Mouse (Mus musculus): ENCODE data around the gene Gm16253. TPM values are rescaled to one million over a fixed set of nuclear protein-coding genes. Genes with fewer than 3 reads are reported as not detected.

Gene Gm16253
- total RNA-seq, 1 experiment from 2014 or later, result not detected

DNA sequence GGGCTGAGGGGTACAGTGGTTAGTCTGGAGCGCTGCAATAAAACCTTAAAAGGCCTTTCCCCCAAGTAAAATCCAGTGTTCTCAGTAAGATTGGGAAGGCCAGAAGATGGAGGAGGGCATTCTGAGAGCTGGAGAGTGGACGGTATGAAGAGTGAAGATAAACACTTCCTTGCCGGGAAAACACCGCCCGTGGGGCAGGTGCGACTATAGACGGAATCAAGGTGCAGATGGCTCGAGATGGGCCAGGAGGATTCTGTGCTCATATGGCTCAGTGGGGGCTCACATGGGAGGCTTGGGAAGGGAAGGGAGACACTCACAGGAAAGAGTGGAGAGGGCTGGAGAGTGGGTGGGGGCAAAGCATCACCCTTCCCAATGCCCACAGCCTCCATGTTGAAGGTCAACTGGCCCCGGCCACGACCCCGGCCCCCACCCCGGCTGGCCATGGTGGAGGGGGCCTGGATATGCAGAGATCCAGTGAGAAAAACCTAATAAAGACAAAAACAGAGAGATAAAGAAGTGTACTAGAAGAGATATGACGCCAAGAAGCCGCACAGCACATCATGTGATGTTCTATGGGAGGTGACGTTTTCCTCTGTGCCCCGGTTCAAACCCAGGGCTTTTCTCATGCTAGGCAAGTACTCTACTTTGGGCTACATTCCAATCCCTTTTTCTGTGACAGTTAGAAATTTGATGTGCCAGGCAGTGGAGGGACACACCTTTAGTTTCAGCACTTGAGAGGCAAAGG, 5.2 kb downstream of the Gm16253 start:
- ATAC-seq (replicated peaks in 1 of 2; ENCODE audit: insufficient read depth in 1 of 2, low FRiP score in 2 of 2, low TSS enrichment in 1 of 2, low read depth in 1 of 2, poor library complexity in 2 of 2, severe bottlenecking in 2 of 2), result no peak

DNA sequence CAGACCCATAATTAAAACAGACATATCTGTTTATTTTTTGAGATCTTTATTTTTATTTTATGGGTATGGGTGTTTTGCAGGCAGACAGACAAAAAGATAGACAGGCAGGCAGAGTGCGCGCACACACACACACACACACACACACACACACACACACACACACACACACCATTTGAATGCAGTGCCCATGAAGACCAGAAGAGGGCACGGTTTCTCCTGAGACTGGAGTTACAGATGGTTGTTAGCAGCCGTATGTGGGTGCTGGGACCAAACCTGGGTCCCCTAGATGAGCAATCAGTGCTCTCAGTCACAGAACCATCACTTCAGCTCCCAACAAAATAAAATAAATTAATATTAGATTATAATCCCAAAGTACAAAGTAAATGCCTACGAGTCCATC, 6.6 kb downstream of the Gm16253 start:
- ATAC-seq (replicated peaks in 1 of 2; ENCODE audit: insufficient read depth in 1 of 2, low FRiP score in 2 of 2, low TSS enrichment in 1 of 2, low read depth in 1 of 2, poor library complexity in 2 of 2, severe bottlenecking in 2 of 2), result no peak

DNA sequence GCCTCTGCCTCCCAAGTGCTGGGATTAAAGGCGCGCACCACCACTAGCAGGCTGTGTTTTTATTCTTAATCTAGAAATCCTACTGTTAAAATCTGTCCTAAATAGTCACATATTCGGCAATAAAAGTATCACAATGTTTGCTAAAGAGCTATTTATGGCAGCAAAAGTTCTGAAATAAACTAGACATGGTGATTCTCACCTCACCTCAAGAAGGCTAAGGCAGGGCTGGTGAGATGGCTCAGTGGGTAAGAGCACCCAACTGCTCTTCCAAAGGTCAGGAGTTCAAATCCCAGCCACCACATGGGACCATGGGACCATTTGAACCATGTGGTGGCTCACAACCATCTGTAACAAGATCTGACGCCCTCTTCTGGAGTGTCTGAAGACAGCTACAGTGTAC, 13.9 kb downstream of the Gm16253 start:
- ATAC-seq (replicated peaks in 1 of 2; ENCODE audit: insufficient read depth in 1 of 2, low FRiP score in 2 of 2, low TSS enrichment in 1 of 2, low read depth in 1 of 2, poor library complexity in 2 of 2, severe bottlenecking in 2 of 2), result no peak

DNA sequence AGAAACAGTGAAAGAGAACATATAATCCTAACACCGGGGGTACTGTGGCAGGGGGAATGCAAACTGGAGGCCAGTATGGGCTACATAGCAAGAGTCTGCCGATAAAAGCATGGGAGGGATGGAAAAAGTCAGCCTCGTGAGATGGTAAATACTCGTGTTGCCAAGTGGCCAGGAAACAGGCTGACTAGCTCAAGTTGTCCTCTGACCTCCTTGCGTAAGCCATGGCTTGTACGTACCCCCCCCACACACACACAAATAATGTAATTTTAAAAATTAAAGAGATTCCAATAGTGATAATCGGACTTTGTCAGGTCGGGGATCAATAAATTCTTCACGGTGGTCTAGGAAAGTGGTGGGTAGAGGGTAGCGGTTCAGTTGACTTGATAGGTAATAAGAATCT, 16.6 kb downstream of the Gm16253 start:
- no peak for ATAC-seq (replicated peaks in 1 of 2; ENCODE audit: insufficient read depth in 1 of 2, low FRiP score in 2 of 2, low TSS enrichment in 1 of 2, low read depth in 1 of 2, poor library complexity in 2 of 2, severe bottlenecking in 2 of 2)

DNA sequence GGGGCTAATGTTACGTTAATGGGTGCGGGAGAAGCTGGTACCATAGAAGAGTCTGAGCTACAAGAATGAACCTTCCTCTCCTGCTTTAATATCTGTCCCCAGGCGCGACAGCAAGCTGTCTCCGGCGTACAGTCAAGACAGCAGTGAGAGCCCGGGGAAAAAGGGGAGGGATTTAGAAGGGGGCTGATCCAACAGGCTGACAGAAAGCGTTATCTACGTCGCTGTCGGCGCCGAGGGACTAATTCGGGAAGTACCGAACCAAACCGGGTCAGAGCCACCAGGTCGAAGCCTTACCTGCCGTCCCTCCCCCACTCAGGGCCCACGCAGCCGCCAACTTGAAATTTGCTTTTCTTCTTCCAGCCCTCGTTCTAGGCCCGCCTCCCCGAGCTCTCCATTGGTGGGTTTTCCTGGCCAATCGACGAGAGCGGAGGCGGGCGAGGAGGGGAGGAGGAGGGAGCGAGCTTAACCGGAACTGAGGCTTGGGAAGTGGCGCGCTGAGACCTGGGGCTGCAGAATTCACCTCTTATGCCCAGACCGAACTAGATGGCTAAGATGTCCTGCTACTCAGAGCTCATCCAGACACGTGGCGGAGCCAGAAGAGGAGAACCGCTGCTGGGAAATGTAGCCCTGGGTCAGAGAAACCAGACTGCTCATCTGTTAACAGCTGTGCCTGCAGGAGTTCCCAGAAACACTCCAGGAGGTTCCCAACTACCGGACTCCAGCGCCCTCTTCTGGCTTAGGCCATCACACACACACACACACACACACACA, 17.2 kb downstream of the Gm16253 start, which contains the start of gene Polr3gl:
Gene Polr3gl, minus strand, starts transcription at position 392 of the 771 bp plus-strand sequence.
- ATAC-seq (replicated peaks in 1 of 2; ENCODE audit: insufficient read depth in 1 of 2, low FRiP score in 2 of 2, low TSS enrichment in 1 of 2, low read depth in 1 of 2, poor library complexity in 2 of 2, severe bottlenecking in 2 of 2), result peak; percentile 93 to 95

DNA sequence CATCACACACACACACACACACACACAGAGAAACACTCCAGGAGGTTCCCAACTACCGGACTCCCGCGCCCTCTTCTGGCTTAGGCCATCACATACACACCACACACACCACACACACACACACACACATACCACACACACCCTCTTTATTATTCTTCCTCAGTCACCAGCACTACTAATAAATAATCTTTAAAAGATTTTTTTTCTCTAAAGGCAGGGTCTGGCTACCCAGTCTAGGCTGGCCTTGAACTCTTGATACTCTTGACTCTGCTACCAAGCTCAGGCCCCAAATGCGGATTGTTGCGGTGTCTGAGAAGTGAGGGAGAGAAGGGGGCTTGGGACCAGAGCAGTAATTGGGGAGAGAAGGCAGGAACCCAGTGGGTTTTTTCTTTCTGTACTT, 18.1 kb downstream of the Gm16253 start:
- no peak for ATAC-seq (replicated peaks in 1 of 2; ENCODE audit: insufficient read depth in 1 of 2, low FRiP score in 2 of 2, low TSS enrichment in 1 of 2, low read depth in 1 of 2, poor library complexity in 2 of 2, severe bottlenecking in 2 of 2)

DNA sequence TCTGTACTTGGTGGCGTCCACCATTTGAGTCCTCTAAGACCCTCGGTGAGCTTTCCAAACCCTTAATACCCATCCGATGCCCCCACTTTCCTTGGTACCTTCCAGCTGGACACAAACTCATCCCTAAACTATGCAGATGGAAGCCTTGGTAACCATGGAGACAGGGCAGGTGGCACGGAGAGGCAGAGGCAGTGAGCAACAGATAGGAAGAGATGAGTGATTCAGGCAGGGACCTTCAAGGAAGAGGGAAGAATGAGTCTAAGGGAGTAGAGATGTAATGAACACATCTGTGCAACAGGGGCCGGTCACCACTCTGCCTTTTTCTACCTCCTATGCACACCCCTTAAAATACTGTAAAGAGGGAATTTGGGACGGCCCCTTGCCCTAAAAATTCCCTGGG, 18.9 kb downstream of the Gm16253 start:
- ATAC-seq (replicated peaks in 1 of 2; ENCODE audit: insufficient read depth in 1 of 2, low FRiP score in 2 of 2, low TSS enrichment in 1 of 2, low read depth in 1 of 2, poor library complexity in 2 of 2, severe bottlenecking in 2 of 2), result no peak

DNA sequence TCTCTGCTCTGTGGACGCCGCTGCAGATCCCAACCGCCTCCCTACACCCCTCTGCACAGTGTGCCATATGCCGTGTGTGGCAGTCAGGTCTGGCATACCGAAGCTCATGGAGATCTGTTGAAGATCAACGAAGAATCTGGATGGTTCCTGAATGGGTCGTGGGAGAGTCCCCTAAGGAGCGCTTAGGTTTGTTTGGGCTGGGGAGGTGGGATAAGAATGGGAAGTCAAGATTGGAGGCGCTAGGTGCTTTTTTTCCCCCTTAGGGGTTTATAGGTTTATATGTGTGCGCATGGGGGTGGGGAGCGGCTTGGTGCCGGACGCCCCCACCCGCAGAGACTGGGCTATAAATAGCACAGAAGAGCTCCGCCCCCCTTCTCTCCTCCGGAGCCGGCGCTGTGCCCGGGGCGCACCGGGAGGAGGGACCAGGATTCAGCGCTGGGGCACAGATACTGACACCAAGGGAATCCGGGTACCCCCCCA, 19.5 kb downstream of the Gm16253 start, which contains the start of gene Ankrd34a:
Gene Ankrd34a, plus strand, starts transcription at position 409 of the 480 bp plus-strand sequence.
- no peak for ATAC-seq (replicated peaks in 1 of 2; ENCODE audit: insufficient read depth in 1 of 2, low FRiP score in 2 of 2, low TSS enrichment in 1 of 2, low read depth in 1 of 2, poor library complexity in 2 of 2, severe bottlenecking in 2 of 2)

GRCm38 (mm10) chr3:96596855-96597254, 20.1 kb downstream of the Gm16253 start:
- no peak for ATAC-seq (replicated peaks in 1 of 2; ENCODE audit: insufficient read depth in 1 of 2, low FRiP score in 2 of 2, low TSS enrichment in 1 of 2, low read depth in 1 of 2, poor library complexity in 2 of 2, severe bottlenecking in 2 of 2)

DNA sequence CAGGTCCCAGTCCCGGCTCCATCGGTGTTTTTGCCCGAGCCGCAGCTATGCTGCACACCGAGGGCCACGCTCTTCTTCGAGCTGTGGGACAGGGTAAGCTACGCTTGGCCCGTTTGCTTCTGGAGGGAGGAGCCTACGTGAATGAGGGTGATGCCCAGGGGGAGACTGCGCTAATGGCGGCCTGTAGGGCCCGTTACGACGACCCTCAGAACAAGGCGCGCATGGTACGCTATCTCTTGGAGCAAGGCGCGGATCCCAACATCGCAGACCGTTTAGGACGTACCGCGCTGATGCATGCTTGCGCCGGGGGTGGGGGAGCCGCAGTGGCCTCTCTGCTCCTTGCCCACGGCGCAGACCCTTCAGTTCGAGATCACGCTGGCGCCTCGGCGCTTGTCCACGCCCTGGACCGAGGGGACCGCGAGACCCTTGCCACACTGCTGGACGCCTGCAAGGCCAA, 20.7 kb downstream of the Gm16253 start:
- ATAC-seq (replicated peaks in 1 of 2; ENCODE audit: insufficient read depth in 1 of 2, low FRiP score in 2 of 2, low TSS enrichment in 1 of 2, low read depth in 1 of 2, poor library complexity in 2 of 2, severe bottlenecking in 2 of 2), result no peak

GRCm38 (mm10) chr3:96598156-96599068, 21.6 kb downstream of the Gm16253 start:
- no peak for ATAC-seq (replicated peaks in 1 of 2; ENCODE audit: insufficient read depth in 1 of 2, low FRiP score in 2 of 2, low TSS enrichment in 1 of 2, low read depth in 1 of 2, poor library complexity in 2 of 2, severe bottlenecking in 2 of 2)

DNA sequence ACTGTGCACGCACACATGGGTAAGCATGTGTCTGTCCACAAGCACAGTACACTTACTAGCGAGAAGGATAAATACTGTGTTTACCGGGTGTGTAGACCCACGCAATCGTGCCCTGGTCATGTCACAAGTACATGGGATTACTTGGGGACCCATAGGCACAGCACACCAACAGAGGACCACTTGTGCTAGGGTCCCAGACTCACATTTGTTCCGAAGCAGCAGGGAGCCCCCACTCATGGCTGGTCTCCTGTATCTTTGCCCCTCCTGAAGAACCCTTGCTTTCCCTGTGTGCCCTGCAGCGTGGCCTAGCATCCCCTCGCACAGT, 22.2 kb downstream of the Gm16253 start:
- ATAC-seq (replicated peaks in 1 of 2; ENCODE audit: insufficient read depth in 1 of 2, low FRiP score in 2 of 2, low TSS enrichment in 1 of 2, low read depth in 1 of 2, poor library complexity in 2 of 2, severe bottlenecking in 2 of 2), result no peak

DNA sequence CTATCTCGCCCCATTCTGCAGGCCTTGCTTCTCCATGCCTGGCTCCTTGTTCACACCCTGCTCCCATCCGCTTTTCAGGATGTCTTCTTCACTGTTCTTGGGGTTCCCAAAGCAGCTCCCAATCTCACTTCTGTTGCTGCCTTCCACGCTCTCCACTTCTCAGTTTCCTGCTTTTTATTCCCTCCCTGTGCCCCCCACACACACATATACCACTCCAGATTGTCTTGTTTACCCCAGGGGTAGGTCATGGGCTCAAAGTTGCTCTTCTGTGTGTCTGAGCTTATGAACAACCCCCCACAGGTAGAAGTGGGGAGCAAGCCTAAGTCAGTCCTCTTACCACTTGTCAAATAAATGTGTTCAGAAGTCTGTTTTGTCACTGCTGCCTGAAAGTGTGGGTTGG, 22.6 kb downstream of the Gm16253 start:
- ATAC-seq (replicated peaks in 1 of 2; ENCODE audit: insufficient read depth in 1 of 2, low FRiP score in 2 of 2, low TSS enrichment in 1 of 2, low read depth in 1 of 2, poor library complexity in 2 of 2, severe bottlenecking in 2 of 2), result no peak

DNA sequence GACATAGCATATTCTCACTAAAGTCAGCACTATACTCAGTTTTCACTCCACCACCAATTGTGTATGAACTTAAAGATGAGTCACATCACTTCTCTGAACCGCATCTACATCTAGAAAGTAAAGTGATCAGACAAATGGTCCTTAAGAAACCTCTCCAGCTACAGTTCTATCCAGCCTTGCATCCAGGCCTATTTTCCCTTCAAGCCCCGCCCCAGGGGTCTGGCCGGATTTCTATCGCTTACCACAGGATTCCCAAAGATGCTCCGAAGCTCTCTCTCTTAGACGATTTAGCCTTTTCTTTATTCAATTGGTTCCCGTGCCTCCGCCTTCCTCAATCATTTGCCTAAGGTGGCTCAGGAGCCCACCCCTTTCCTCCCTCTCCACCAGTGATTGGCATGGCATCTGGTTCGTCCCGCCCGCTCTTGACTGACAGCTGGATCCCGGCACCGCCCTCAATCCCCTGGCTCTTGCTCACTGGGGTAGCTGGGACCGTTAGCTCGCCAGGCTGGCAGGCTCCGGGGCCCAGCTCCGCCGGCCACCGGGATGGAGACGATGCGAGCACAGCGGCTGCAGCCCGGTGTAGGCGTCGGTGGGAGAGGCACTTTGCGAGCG, 24.0 kb downstream of the Gm16253 start, which contains the start of gene Lix1l:
Gene Lix1l, plus strand, starts transcription at position 511 of the 612 bp plus-strand sequence.
- ATAC-seq (replicated peaks in 1 of 2; ENCODE audit: insufficient read depth in 1 of 2, low FRiP score in 2 of 2, low TSS enrichment in 1 of 2, low read depth in 1 of 2, poor library complexity in 2 of 2, severe bottlenecking in 2 of 2), result peak; percentile 94 to 96

DNA sequence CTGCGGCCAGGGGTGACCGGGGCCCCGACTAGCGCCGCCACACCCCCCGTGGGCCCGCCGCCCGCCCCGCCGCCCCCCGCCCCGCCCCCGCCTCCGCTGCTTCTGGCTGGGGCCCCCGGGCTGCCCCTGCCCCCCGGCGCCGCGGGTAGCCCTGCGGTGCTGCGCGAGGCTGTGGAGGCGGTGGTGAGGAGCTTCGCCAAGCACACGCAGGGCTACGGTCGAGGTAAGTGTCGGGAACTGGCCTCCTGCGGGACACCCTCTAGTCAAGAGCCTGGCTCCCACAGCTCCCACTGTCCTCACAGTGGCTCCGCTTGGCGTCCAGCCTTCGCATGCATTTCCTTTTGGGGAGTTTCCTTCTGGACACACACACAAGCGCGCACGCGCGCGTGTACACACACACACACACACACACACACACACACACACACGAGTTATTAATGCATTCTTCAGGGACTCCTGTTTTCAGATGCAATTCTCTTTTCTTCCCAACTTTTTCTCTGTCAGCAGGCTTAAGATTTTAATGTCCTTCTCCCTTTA, 24.5 kb downstream of the Gm16253 start:
- ATAC-seq (replicated peaks in 1 of 2; ENCODE audit: insufficient read depth in 1 of 2, low FRiP score in 2 of 2, low TSS enrichment in 1 of 2, low read depth in 1 of 2, poor library complexity in 2 of 2, severe bottlenecking in 2 of 2), result no peak

DNA sequence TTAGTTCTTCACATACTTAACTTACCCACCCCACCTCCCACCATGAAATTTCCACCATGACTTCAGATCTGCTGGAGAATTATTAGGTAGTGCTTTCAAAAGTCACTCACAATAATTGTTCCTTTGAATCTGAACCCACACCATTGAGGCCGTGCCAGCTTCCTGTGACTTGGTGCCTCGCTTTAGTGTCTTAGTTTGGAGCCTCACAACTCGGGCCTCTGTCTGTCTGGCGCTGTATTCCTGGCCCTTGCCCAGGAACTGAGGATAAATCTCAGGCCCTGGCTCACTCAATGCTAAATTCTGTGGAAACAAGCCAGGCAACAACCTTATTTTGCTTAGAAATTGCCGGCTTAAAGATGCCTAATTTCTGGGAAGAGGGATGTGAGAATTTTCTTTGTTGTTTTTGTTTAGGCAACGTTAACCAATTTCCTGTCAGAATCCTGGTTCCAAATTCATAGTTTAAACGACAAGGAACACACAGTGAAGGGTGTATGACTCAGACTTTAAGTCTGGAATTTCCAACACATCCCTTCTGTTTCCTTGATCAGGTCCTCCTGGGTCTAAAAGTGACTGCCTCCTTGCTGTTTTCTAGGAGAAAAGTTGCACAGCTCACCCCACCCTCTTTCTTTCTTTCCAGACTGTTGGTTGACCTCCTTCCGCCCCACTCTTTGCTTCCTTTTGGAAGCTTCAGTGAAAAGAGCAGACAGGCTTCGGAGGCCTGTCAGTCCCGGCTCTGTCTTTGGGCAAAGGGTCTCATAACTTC, 25.3 kb downstream of the Gm16253 start:
- ATAC-seq (replicated peaks in 1 of 2; ENCODE audit: insufficient read depth in 1 of 2, low FRiP score in 2 of 2, low TSS enrichment in 1 of 2, low read depth in 1 of 2, poor library complexity in 2 of 2, severe bottlenecking in 2 of 2), result no peak
